Mouse (Mus musculus) cerebellum, adult (tissue): ENCODE data around the gene Gm49630.
"Not testable (repeated sequence)": the region's sequence is repeated elsewhere in the genome, so short reads cannot be mapped to it uniquely, and the experiment has no call there.

ENCODE experiments used
- ATAC-seq: cut with Nextera tagmentation; 2 replicates; pipeline ENCODE4 v1.9.2; 2017; ENCODE audit warnings: mild to moderate bottlenecking, moderate library complexity, mixed read lengths; ENCODE audit not compliant: insufficient number of reproducible peaks, low FRiP score, low TSS enrichment

Gm49630 gene

GRCm38 (mm10) chr17:7369401-7369800, 2.4 kb downstream of the Gm49630 start:
- not testable (repeated sequence) for ATAC-seq

GRCm38 (mm10) chr17:7366676-7367374, 5.0 kb downstream of the Gm49630 start:
- not testable (repeated sequence) for ATAC-seq

GRCm38 (mm10) chr17:7366265-7366664, 5.5 kb downstream of the Gm49630 start:
- ATAC-seq = not testable (repeated sequence)

- not testable (repeated sequence) for ATAC-seq
Measured at GRCm38 (mm10) chr17:7365615-7366014, 6.2 kb downstream of the Gm49630 start.

GRCm38 (mm10) chr17:7360749-7361465, 10.9 kb downstream of the Gm49630 start:
- peak; percentile 68 for ATAC-seq

GRCm38 (mm10) chr17:7359806-7360205, 12.0 kb downstream of the Gm49630 start:
- not testable (repeated sequence) for ATAC-seq

- ATAC-seq = not testable (repeated sequence)
Measured at GRCm38 (mm10) chr17:7352596-7352995, 19.2 kb downstream of the Gm49630 start, which contains the start of gene Ttll2. Gene Ttll2 (minus strand): TSS chr17:7352696.

GRCm38 (mm10) chr17:7348765-7349164, 23.0 kb downstream of the Gm49630 start:
- ATAC-seq = not testable (repeated sequence)

GRCm38 (mm10) chr17:7337381-7337780, 34.4 kb downstream of the Gm49630 start:
- ATAC-seq = not testable (repeated sequence)

GRCm38 (mm10) chr17:7332745-7333144, 39.0 kb downstream of the Gm49630 start:
- ATAC-seq = not testable (repeated sequence)

GRCm38 (mm10) chr17:7326415-7326814, 45.4 kb downstream of the Gm49630 start:
- not testable (repeated sequence) for ATAC-seq

- ATAC-seq = not testable (repeated sequence)
Measured at GRCm38 (mm10) chr17:7324346-7324745, 47.4 kb downstream of the Gm49630 start, which contains the start of gene Tcp10a. Gene Tcp10a (plus strand): TSS chr17:7324646.

GRCm38 (mm10) chr17:7319789-7320188, 52.0 kb downstream of the Gm49630 start:
- not testable (repeated sequence) for ATAC-seq

- ATAC-seq = not testable (repeated sequence)
Measured at GRCm38 (mm10) chr17:7315693-7316382, 55.9 kb downstream of the Gm49630 start.

GRCm38 (mm10) chr17:7306278-7307196, 65.2 kb downstream of the Gm49630 start:
- peak; percentile 57; the same call in 1 of the 2 replicates for ATAC-seq
